In the genomic region with DNA sequence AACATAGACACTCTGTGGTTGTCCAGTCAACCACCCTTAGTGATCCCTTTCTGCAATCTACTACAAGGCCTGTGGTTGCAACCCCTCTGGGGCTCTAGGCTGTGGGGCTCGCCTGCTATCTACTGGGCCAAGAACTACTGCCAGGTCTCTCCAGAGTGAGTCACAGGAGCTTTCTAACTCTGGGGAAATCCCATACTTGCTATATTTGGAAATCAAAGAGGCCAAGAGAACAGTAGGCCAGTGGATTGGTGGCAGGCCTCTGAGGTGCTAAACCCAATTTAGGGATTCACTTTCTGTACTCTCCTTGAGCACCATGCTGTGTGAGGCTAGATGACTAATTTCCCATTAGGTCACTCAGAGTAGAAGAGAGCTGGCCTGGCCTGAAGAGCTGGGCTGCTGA, we compare ENCODE assay signal across 14 mouse cellular contexts. TPM values are rescaled to one million over a fixed set of nuclear protein-coding genes. Genes with fewer than 3 reads are reported as not detected.
DNase-seq lines count a peak whose midpoint lies in the region; ATAC-seq lines count a peak whose summit lies in the region.
"Had no signal": no experiment of that assay in that cellular context is flagged by ENCODE, and none has a peak within 500 bp of the region (broad histone marks: within the 10 kb centered on the region; RNA-seq: fewer than 3 reads in every experiment).

No protein-coding gene starts in this region.

- no peak for ATAC-seq in limb, embryonic 11.5 days (ENCODE audit: insufficient number of reproducible peaks, low FRiP score, low TSS enrichment, low read depth)
- ATAC-seq: intestine, embryonic 16.5 days; liver, embryonic 12.5 days had no signal

- H3K27me3 ChIP-seq in limb, embryonic 11.5 days (ENCODE audit: control insufficient read depth, insufficient read depth, low read length) = no peaks in the 10 kb centered on the region
- no peaks in the 10 kb centered on the region for H3K27me3 ChIP-seq in limb, embryonic 10.5 days (ENCODE audit: low read depth, poor library complexity, severe bottlenecking)
- H3K27me3 ChIP-seq: liver, embryonic 12.5 days had no signal

- H3K4me2 ChIP-seq in limb, embryonic 11.5 days (ENCODE audit: low read depth, severe bottlenecking) = no peak overlapping the region
- H3K4me2 ChIP-seq: liver, embryonic 12.5 days had no signal

- peak; percentile 17 for DNase-seq in limb, embryonic 11.5 days (ENCODE audit: low spot score)
- DNase-seq in limb, embryonic 10.5 days (ENCODE audit: low spot score) = no peak
- peak; percentile 80 for DNase-seq in adrenal gland, adult 2 months
- DNase-seq in gastrocnemius, postnatal 10 days = peak; percentile 8
- DNase-seq in urinary bladder, postnatal 4 days (ENCODE audit: low spot score in 2 of 2) = no peak
- DNase-seq in layer of hippocampus, adult 18-20 months (ENCODE audit: low spot score in 2 of 2) = no peak
- no peak for DNase-seq in liver
- DNase-seq: kidney, postnatal 4 days; lung, postnatal 10 days; thymus, postnatal 4 days had no signal

- no peaks in the 10 kb centered on the region for H3K9me3 ChIP-seq in limb, embryonic 11.5 days (ENCODE audit: control insufficient read depth, low read length)
- no peaks in the 10 kb centered on the region for H3K9me3 ChIP-seq in limb, embryonic 10.5 days (replicated peaks)
- H3K9me3 ChIP-seq: liver, embryonic 12.5 days; midbrain, embryonic 10.5 days had no signal

- no peak overlapping the region for H3K4me3 ChIP-seq in limb, embryonic 11.5 days (ENCODE audit: low read depth, low read length)
- H3K4me3 ChIP-seq in limb, embryonic 10.5 days = no peak overlapping the region
- H3K4me3 ChIP-seq: liver, embryonic 12.5 days; midbrain, embryonic 10.5 days had no signal

- no peaks in the 10 kb centered on the region for H3K4me1 ChIP-seq in limb, embryonic 11.5 days (ENCODE audit: control insufficient read depth, insufficient read depth, low read length)
- H3K4me1 ChIP-seq in limb, embryonic 10.5 days = no peaks in the 10 kb centered on the region
- H3K4me1 ChIP-seq: liver, embryonic 12.5 days; midbrain, embryonic 10.5 days had no signal

- 84% methylated on average over 1 of the region's 1 CpGs for WGBS in limb, embryonic 11.5 days
- WGBS in limb, embryonic 10.5 days = 85% methylated on average over 1 of the region's 1 CpGs

- no peak overlapping the region for H3K9ac ChIP-seq in limb, embryonic 11.5 days (ENCODE audit: low read length)
- H3K9ac ChIP-seq: liver, embryonic 12.5 days had no signal

- H3K27ac ChIP-seq in limb, embryonic 11.5 days (replicated peaks; ENCODE audit: low read depth, low read length) = no peak overlapping the region
- H3K27ac ChIP-seq in limb, embryonic 10.5 days = no peak overlapping the region
- H3K27ac ChIP-seq: liver, embryonic 12.5 days; midbrain, embryonic 10.5 days; stomach, postnatal 0 days had no signal

- no peaks in the 10 kb centered on the region for H3K36me3 ChIP-seq in limb, embryonic 11.5 days (ENCODE audit: control insufficient read depth, insufficient read depth, low read length)
- H3K36me3 ChIP-seq in limb, embryonic 10.5 days = peaks cover 18% of the 10 kb centered on the region
- H3K36me3 ChIP-seq: liver, embryonic 12.5 days had no signal

RNA-seq across cellular contexts. Expression of gene Sgce, which starts 38.0 kb away (rescaled TPM):
- 49.3 and 53.4 TPM in 2 replicates for polyA plus RNA-seq in limb, embryonic 11.5 days (2014; fragmentation: Nextera tagmentation; extraction: Ambion mirVana)
- polyA plus RNA-seq in limb, embryonic 10.5 days (2016; fragmentation: Nextera tagmentation; extraction: Ambion mirVana) = 38.5 and 52.3 TPM in 2 replicates
- 10 to 100 TPM; 73.3 to 75.4 TPM for total RNA-seq in adrenal gland, adult 2 months (2021)
- 10.3 and 11.9 TPM in 2 replicates for polyA plus RNA-seq in adrenal gland, adult 2 months (2012; rRNA removed)
- total RNA-seq in gastrocnemius, postnatal 10 days (2021) = 10 to 100 TPM; 36.2 to 43.2 TPM
- total RNA-seq in layer of hippocampus, adult 18-20 months (2021) = 10 to 100 TPM; 35.2 to 35.8 TPM

RNA-seq across cellular contexts. Expression of gene Peg10, which starts 38.1 kb away (rescaled TPM):
- 38.9 and 40.0 TPM in 2 replicates for polyA plus RNA-seq in limb, embryonic 11.5 days (2014; fragmentation: Nextera tagmentation; extraction: Ambion mirVana)
- 32.7 and 33.5 TPM in 2 replicates for polyA plus RNA-seq in limb, embryonic 10.5 days (2016; fragmentation: Nextera tagmentation; extraction: Ambion mirVana)
- 100 to 1,000 TPM; 220 to 417 TPM for total RNA-seq in adrenal gland, adult 2 months (2021)
- polyA plus RNA-seq in adrenal gland, adult 2 months (2012; rRNA removed) = 102 and 152 TPM in 2 replicates
- 10 to 100 TPM; 27.9 to 37.8 TPM for total RNA-seq in gastrocnemius, postnatal 10 days (2021)
- total RNA-seq in layer of hippocampus, adult 18-20 months (2021) = 10 to 100 TPM; 10.3 to 12.2 TPM

Comparison
In these comparisons a context has a peak if more than half of its experiments do, and no peak if none do; other contexts are left out.
1. DNase-seq: peak in limb, embryonic 11.5 days (single experiment), adrenal gland, adult 2 months (single experiment) and gastrocnemius, postnatal 10 days (single experiment); none in limb, embryonic 10.5 days (single experiment), urinary bladder, postnatal 4 days (0 of 2), layer of hippocampus, adult 18-20 months (0 of 2) and liver (single experiment).
2. RNA of gene Peg10, which starts 38.1 kb away (total RNA-seq): 220 to 417 TPM in adrenal gland, adult 2 months; 27.9 to 37.8 TPM in gastrocnemius, postnatal 10 days and 10.3 to 12.2 TPM in layer of hippocampus, adult 18-20 months; every median in the first group is over 4 times any median in the second.